Mouse (Mus musculus) cerebellum, adult 11-12 months (tissue): ENCODE data around the gene Irx2.

Experiments used
- DNase-seq: peaks from one replicate; pipeline ENCODE4 v3.0.0; 2022

Gene Irx2

GRCm38 (mm10) chr13:72638401-72639130 is 9.9 kb downstream of the Irx2 start:
- no peak for DNase-seq

GRCm38 (mm10) chr13:72639441-72640130 is 11.0 kb downstream of the Irx2 start:
- DNase-seq: no peak

GRCm38 (mm10) chr13:72640131-72640521 is 11.5 kb downstream of the Irx2 start:
- DNase-seq: no peak

GRCm38 (mm10) chr13:72656447-72656846 is 27.8 kb downstream of the Irx2 start:
- DNase-seq: no peak

GRCm38 (mm10) chr13:72675826-72676225 is 47.2 kb downstream of the Irx2 start:
- no peak for DNase-seq
